ENCODE assay signal across 19 mouse cellular contexts in genomic region chr13:94073716-94074115, GRCm38 (mm10). TPM values are rescaled to one million over a fixed set of nuclear protein-coding genes. Genes with fewer than 3 reads are reported as not detected.
DNase-seq lines count a peak whose midpoint lies in the region; TF ChIP-seq lines count a peak whose summit lies in the region.
"Had no signal": no experiment of that assay in that cellular context is flagged by ENCODE, and none has a peak within 500 bp of the region (broad histone marks: within the 10 kb centered on the region; RNA-seq: fewer than 3 reads in every experiment).

No protein-coding gene starts in this region.

- H3K4me3 ChIP-seq in layer of hippocampus, adult 2 months, result no peak overlapping the region
- H3K4me3 ChIP-seq in limb, embryonic 10.5 days, result no peak overlapping the region
- H3K4me3 ChIP-seq: gastrocnemius, adult 2 months; heart, embryonic 12.5 days; midbrain, embryonic 12.5 days; neural tube, embryonic 15.5 days had no signal

- no peak for TF ChIP-seq CTCF in layer of hippocampus, adult 2 months (conservative IDR thresholded peaks at IDR 0.05)

- no peaks in the 10 kb centered on the region for H3K27me3 ChIP-seq in limb, embryonic 10.5 days (ENCODE audit: low read depth, poor library complexity, severe bottlenecking)

- H3K36me3 ChIP-seq in limb, embryonic 10.5 days, result peaks cover 28% of the 10 kb centered on the region
- H3K36me3 ChIP-seq: midbrain, embryonic 12.5 days; neural tube, embryonic 15.5 days had no signal

- H3K27ac ChIP-seq in layer of hippocampus, adult 2 months, result peak overlapping the region; percentile 43; the same call in 1 of the 2 replicates
- H3K27ac ChIP-seq in limb, embryonic 10.5 days, result 0 out of 2 replicates have a peak overlapping the region, but pooled peaks have one; percentile 34
- H3K27ac ChIP-seq: gastrocnemius, adult 2 months; hindbrain, embryonic 14.5 days; midbrain, embryonic 12.5 days had no signal

- 76% methylated on average over 5 of the region's 5 CpGs for WGBS in limb, embryonic 10.5 days

- peaks cover 86% of the 10 kb centered on the region for H3K4me1 ChIP-seq in limb, embryonic 10.5 days

- H3K9me3 ChIP-seq in limb, embryonic 10.5 days (replicated peaks), result no peaks in the 10 kb centered on the region
- H3K9me3 ChIP-seq: heart, embryonic 12.5 days; midbrain, embryonic 12.5 days; neural tube, embryonic 15.5 days had no signal

- DNase-seq in heart, adult 11 months, result peak; percentile 86
- no peak for DNase-seq in heart, adult 9 months (ENCODE audit: low spot score in 2 of 2)
- no peak for DNase-seq in layer of hippocampus, adult 2 months (ENCODE audit: low spot score in 2 of 2)
- no peak for DNase-seq in layer of hippocampus, adult 9-11 months
- DNase-seq in cerebellum, postnatal 36 days, result peak; percentile 34 to 38
- no peak for DNase-seq in limb, embryonic 10.5 days (ENCODE audit: low spot score)
- DNase-seq in right cerebral cortex, postnatal 36 days (ENCODE audit: low spot score in 2 of 2), result no peak
- DNase-seq: embryo, embryonic 11 days; forebrain, postnatal 0 days; gastrocnemius, adult 2 months; heart, postnatal 14 days; liver; liver, postnatal 0 days; spleen, adult 18-20 months; thymus, postnatal 25 days had no signal

RNA-seq across cellular contexts. Expression of gene Lhfpl2, which starts 16.1 kb away (rescaled TPM):
- total RNA-seq in layer of hippocampus, adult 2 months (2021), result 10 to 100 TPM; 25.1 to 26.5 TPM
- 33.7 and 44.0 TPM in 2 replicates for polyA plus RNA-seq in limb, embryonic 10.5 days (2016; fragmentation: Nextera tagmentation; extraction: Ambion mirVana)

Comparison
In these comparisons a context has a peak if more than half of its experiments do, and no peak if none do; other contexts are left out.
1. DNase-seq: peak in heart, adult 11 months (single experiment) and cerebellum, postnatal 36 days (2 of 2); none in heart, adult 9 months (0 of 2), layer of hippocampus, adult 2 months (0 of 2), layer of hippocampus, adult 9-11 months (single experiment), limb, embryonic 10.5 days (single experiment) and right cerebral cortex, postnatal 36 days (0 of 2).